Mouse (Mus musculus) testis, adult 2 months (tissue): ENCODE data around the gene Pecam1. TPM values are rescaled to one million over a fixed set of nuclear protein-coding genes. Genes with fewer than 3 reads are reported as not detected.
"Not testable (repeated sequence)": the region's sequence is repeated elsewhere in the genome, so short reads cannot be mapped to it uniquely, and the experiment has no call there.

Source experiments
- H3K27ac ChIP-seq: fragments of 200-500 bp; 2 replicates; pipeline ENCODE4 v1.5.1; 2012; ENCODE audit warnings: low read depth, low read length; ENCODE audit not compliant: control insufficient read depth, insufficient read depth
- H3K27me3 ChIP-seq: fragments of 200-500 bp; 2 replicates; pipeline ENCODE4 v1.6.1; 2012; ENCODE audit warnings: mild to moderate bottlenecking, low read length, moderate library complexity; ENCODE audit not compliant: control insufficient read depth, insufficient read depth
- H3K36me3 ChIP-seq: fragments of 200-500 bp; 2 replicates; pipeline ENCODE4 v1.6.1; 2012; ENCODE audit warnings: mild to moderate bottlenecking, low read length; ENCODE audit not compliant: control insufficient read depth, insufficient read depth
- H3K4me1 ChIP-seq: fragments of 200-500 bp; 2 replicates; pipeline ENCODE4 v1.6.1; 2012; ENCODE audit warnings: low read length; ENCODE audit not compliant: control insufficient read depth, insufficient read depth
- H3K4me3 ChIP-seq: fragments of 200-500 bp; 2 replicates; pipeline ENCODE4 v1.5.1; 2012; ENCODE audit warnings: low read depth, mild to moderate bottlenecking, low read length, moderate library complexity, mixed read lengths; ENCODE audit not compliant: control insufficient read depth
- CTCF ChIP-seq: fragments of 200-500 bp; IDR thresholded peaks from 2 replicates; pipeline ENCODE4 v1.5.1; 2012; ENCODE audit warnings: low read depth, mild to moderate bottlenecking, inconsistent platforms, low read length, moderate library complexity; ENCODE audit not compliant: control insufficient read depth, insufficient read depth, insufficient replicate concordance
- POLR2A ChIP-seq: fragments of 200-500 bp; IDR thresholded peaks from 2 replicates; pipeline ENCODE4 v1.6.1; 2012; ENCODE audit warnings: low read depth, mild to moderate bottlenecking, inconsistent platforms, low read length, moderate library complexity; ENCODE audit not compliant: control insufficient read depth
- polyA plus RNA-seq: library from polyadenylated mRNA; depleted of rRNA; stranded (reverse); fragments of >200 nt; gene quantifications from 2 replicates; pipeline ENCODE4 v1.2.3, GENCODE M21; 2012

Gene Pecam1
- polyA plus RNA-seq, 1 experiment = 1.6 TPM

DNA sequence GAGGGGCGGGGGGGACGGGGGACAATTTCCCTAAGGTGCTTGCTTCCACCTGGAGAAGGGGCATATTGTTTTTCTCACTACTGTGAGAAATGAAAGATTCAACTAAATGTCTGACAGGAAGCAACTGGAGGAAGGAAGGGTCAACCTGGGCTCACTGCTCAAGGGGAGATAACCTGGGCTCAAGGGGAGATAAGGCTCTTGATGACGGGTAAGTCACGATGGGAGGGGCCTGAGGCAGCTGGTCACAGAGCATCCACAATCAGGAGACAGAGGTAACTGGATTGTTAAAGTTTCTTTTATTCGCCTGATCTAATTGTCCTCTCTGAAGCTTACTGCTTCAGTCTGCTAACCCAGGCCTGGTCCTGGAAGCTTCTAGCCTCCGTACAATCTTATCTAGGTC, 2.9 kb upstream of the Pecam1 start:
- TF ChIP-seq POLR2A = no peak
- no peak for TF ChIP-seq CTCF
- Histone ChIP-seq H3K4me3 (no peak overlapping the region), H3K4me1 (no peaks in the 10 kb centered on the region), H3K36me3 (no peaks in the 10 kb centered on the region), H3K27ac (no peak overlapping the region), H3K27me3 (no peaks in the 10 kb centered on the region)

DNA sequence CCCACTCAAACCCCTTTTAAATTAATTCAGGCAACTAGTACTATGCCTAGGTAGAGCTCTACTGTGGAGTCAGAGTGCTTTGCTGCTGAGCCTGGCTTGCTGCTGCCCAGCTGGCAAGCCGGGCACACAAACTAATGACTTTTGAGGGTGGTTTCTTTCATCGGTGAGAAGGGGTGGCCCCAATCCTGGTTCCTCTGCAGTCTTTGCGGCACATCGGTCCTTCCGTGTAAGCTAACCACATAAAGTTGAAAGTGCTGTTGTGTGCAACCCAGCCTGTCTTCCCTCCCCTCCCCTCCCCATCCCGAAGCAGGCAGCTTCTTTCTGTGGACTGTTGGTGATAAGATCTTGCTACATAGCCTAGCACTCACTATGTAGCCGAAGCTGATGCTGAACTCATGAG, 1.7 kb upstream of the Pecam1 start:
- no peaks in the 10 kb centered on the region for H3K36me3 ChIP-seq
- no peaks in the 10 kb centered on the region for H3K27me3 ChIP-seq
- no peak overlapping the region; the same call in 1 of the 2 replicates for H3K27ac ChIP-seq
- TF ChIP-seq POLR2A = no peak
- TF ChIP-seq CTCF = no peak
- no peak overlapping the region for H3K4me3 ChIP-seq
- no peaks in the 10 kb centered on the region for H3K4me1 ChIP-seq

DNA sequence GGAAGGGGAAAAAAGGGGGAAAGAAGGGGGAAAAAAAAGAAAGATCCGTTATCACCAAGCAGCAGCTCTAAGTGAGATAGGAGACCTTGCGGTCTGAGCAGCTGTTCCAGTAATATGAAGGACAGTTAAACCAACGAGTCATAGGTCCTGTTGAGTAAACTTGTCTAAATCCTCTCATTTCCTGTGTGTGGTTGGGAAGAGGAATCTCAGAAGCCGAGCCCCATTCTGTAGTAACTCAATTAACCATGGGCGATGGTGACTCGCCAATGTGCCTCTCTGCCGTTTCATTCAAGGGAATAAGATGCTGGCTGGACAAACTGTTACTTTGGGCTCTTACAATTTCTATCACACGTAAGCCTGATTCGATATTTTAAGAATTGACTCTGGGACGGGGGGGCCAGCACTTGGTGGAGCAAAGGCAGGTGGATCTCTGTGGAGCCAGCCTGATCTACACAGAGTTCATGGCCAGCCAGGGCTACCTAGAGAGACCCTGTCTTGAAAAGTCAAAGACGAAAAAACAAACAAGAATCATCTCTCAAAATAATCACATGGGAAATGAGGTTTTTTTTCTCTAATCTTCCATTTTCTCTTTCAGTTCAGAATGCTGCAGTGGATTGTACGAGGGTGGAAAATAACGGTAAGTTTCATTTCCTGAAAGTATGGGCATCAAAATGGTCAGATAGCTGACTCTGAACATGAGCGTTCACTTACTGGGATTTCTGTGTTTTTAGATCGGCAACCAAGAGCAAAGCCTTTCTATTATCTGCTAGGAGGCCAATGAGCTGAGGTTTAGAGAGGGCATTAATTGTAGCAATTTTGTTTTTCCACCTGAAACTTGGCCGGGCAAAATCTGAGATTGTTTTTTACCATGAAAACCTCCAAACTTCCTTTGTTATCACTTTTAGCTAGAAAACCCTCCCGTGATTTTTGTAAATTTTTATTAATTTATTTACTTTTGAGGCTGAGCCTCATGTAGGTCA, 901 bp upstream of the Pecam1 start, which contains the start of gene Milr1:
Gene Milr1, plus strand, starts transcription at position 188 of the 980 bp plus-strand sequence.
- TF ChIP-seq CTCF (no peak), POLR2A (no peak)
- Histone ChIP-seq H3K36me3 (no peaks in the 10 kb centered on the region), H3K4me1 (no peaks in the 10 kb centered on the region), H3K27me3 (no peaks in the 10 kb centered on the region), H3K27ac (no peak within 1 kb of the TSS; the same call in 1 of the 2 replicates), H3K4me3 (no peak within 1 kb of the TSS)

DNA sequence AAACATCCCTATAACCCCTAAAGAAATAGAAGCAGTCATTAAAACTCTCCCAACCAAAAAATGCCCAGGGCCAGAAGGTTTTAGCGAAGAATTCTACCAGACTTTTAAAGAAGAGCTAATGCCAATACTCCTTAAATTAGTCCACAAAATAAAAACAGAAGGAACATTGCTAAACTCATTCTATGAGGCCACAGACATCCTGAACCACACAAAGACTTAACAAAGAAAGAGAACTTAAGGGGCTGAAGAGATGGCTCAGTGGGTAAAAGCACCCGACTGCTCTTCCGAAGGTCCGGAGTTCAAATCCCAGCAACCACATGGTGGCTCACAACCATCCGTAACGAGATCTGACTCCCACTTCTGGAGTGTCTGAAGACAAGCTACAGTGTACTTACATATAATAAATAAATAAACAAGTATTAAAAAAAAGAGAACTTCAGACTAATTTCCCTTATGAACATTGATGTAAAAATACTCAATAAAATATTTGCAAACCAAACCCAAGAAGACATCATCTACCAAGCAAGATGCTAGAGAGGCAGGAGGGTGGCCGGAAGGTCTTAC, 789 bp downstream of the Pecam1 start:
- not testable (repeated sequence) for H3K4me3 ChIP-seq, H3K4me1 ChIP-seq, H3K36me3 ChIP-seq, H3K27me3 ChIP-seq, H3K27ac ChIP-seq

DNA sequence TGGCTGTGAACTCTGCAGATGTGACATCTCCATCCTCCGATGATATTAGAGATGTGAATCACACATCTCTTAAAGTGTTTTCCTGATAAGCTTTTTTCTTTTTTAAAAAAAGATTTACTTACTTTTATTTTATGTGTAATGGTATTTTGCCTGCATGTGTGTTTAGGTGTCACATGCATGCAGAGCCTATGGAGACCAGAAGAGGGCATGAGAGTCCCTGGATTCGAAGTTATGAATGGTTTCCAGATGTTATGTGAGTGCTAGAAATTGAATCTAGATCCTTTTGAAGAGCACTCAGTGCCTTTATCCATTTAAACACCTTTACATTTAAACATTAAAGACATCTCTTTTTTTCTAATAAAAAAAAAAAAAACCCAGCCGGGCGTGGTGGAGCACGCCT, 5.5 kb downstream of the Pecam1 start:
- TF ChIP-seq CTCF = no peak
- TF ChIP-seq POLR2A = no peak
- Histone ChIP-seq H3K27ac (no peak overlapping the region), H3K4me3 (no peak overlapping the region), H3K4me1 (no peaks in the 10 kb centered on the region), H3K27me3 (no peaks in the 10 kb centered on the region), H3K36me3 (no peaks in the 10 kb centered on the region)

DNA sequence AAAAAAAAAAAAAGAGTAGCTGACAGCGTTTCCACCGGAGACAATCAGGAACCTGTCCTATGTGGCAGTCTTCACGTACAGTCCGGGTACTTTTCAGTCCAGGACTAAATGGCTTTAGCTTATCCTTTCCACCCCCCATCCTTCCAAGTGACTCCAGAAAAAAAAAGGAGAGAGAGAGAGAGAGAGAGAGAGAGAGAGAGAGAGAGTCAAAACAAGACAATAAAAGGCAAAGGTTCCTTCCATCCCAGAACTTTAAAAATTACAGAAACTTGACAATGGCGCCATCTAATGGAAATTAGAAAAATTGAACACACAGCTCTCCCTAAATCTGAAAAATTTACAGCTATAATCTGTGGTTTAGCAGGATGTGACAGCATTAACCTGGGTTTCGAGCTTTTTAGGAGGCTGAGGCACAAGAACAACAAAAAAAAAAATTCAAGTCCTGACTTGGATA, 8.0 kb downstream of the Pecam1 start:
- Histone ChIP-seq H3K4me3 (no peak overlapping the region), H3K27me3 (no peaks in the 10 kb centered on the region), H3K36me3 (no peaks in the 10 kb centered on the region), H3K27ac (no peak overlapping the region), H3K4me1 (no peaks in the 10 kb centered on the region)
- TF ChIP-seq POLR2A = no peak

DNA sequence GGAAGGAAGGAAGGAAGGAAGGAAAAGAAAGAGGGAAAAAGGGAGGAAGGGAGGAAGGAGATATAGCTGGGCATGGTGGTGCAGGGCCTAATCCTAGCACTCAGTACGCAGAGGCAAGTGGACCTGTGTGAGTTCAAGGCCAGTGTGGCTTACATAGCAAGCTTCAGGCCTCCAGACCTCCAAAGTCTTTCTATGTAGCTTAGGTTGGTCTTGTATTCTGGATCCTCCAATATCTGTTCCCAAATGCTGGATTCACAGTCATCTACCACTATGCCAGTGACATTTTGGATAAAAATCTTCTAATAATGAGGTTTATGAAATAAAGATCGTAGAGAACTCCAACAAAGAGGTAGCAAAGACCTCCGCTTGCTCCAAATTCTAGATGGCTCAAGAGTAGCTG, 8.6 kb downstream of the Pecam1 start:
- TF ChIP-seq CTCF = no peak
- no peak for TF ChIP-seq POLR2A
- H3K4me3 ChIP-seq = no peak overlapping the region
- H3K27me3 ChIP-seq = no peaks in the 10 kb centered on the region
- H3K4me1 ChIP-seq = no peaks in the 10 kb centered on the region
- no peak overlapping the region for H3K27ac ChIP-seq
- H3K36me3 ChIP-seq = no peaks in the 10 kb centered on the region
